Mouse (Mus musculus): ENCODE data around the gene Cep152.

Gene Cep152

GRCm38 (mm10) chr2:125558634-125559589 is 66.0 kb downstream of the Cep152 start:
- peak; percentile 33 for DNase-seq (ENCODE audit: low spot score)

GRCm38 (mm10) chr2:125555830-125556229 is 69.1 kb downstream of the Cep152 start:
- peak; percentile 25 for DNase-seq (ENCODE audit: low spot score)

DNA sequence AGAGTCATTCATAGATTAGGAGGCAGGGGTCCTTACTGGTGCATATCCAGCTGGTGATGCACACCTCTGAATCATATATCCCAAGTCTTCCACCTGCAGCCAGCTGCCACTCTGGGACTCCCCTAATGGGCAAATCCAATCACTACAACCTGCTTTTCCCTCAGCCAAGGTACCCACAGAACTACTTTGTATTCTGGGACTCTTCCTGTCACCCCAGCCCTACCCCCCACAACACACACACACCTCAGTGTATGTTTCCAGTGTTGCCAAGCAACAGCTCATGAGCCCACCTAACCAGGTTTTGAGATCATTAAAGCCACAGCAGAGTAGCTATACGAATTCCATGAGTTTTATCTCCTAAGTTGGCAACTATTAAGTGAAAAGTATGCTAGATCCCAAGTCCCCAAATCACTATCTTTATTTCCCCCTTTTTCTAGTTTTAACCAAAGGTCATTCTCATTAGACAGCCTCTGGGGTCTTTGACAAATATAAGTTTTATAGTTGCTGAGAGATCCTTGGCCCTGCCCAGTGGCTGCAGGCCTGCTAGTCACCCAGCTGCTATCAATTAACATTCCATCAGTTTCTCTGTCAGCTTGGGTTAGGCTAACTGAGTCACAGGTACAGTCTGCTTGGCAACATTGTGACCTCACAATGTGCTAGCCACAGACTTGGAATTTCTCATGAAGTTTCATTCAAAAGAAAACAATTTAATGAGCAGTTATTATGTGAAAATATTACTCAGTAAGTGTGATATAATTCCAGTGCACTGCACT is 75.9 kb downstream of the Cep152 start:
- DNase-seq (ENCODE audit: low spot score), result peak; percentile 51

DNA sequence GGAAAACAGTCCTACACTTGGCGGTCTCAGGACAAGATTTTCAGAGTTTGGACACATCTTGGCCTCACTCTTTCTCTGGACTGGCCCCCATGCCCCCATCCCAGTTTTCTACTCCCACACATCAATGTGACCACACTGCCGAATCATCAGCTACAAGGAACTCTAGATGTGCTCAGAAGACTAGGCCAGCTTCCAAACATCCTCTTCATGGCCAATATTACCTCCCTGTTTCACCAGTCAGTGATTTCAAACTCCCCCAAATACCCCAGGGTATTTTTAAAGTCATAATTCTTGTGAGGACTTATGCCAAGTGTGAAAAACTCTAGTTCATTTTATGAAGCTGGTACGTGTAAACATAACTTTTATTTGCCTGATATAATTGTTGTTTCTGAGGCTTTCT is 79.9 kb downstream of the Cep152 start:
- no peak for DNase-seq (ENCODE audit: low spot score)

DNA sequence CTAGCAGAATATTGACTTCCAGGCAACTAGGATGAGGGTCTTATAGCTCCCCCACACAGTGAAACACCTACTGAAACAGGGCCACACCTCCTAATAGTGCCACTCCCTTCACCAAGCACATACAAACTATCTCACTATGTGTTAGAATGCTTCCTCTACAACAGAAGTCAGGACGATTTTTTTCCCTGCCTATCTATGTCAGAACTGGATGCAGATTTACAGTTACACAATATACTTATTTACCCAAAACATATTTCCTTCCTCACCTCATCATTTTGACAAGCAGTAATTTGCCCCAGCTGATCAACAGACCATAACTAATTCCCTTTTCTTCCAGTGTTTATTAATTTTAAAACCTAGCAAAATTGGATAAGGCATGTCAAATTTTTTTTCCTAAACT is 81.3 kb downstream of the Cep152 start:
- no peak for DNase-seq (ENCODE audit: low spot score)

- no peak for DNase-seq (ENCODE audit: low spot score)
Measured at GRCm38 (mm10) chr2:125541451-125541850, 83.5 kb downstream of the Cep152 start.

GRCm38 (mm10) chr2:125540579-125540978 is 84.3 kb downstream of the Cep152 start:
- no peak for DNase-seq (ENCODE audit: low spot score)

- DNase-seq (ENCODE audit: low spot score), result no peak
Measured at GRCm38 (mm10) chr2:125539640-125540039, 85.3 kb downstream of the Cep152 start.

DNA sequence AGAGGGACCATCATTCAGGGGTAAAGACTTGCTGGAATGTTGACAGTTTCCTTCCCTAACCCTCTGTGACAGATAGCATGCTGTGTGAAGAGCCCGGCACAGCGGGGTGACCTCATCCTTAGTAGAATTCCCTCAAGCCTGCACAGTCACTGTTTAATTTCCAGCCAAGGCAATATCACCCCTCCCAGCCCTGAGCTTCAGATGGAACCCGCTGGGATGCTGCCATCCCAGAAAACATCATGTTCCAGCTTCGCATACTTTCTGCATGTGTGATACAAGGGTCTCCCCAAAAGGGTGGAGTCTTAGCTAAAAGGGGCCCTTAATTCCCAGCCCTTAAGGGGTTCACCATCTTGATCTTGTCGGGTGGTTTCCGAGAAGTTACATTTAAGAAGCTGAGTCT is 94.2 kb downstream of the Cep152 start:
- no peak for DNase-seq (ENCODE audit: low spot score)

GRCm38 (mm10) chr2:125526566-125526965 is 98.3 kb downstream of the Cep152 start:
- DNase-seq (ENCODE audit: low spot score), result no peak

- DNase-seq (ENCODE audit: low spot score), result no peak
Measured at GRCm38 (mm10) chr2:125525484-125525883, 99.4 kb downstream of the Cep152 start.

GRCm38 (mm10) chr2:125516594-125516993 is 108.3 kb downstream of the Cep152 start:
- peak; percentile 78 for DNase-seq (ENCODE audit: low spot score)

GRCm38 (mm10) chr2:125515291-125516057 is 109.4 kb downstream of the Cep152 start:
- no peak for DNase-seq (ENCODE audit: low spot score)

DNA sequence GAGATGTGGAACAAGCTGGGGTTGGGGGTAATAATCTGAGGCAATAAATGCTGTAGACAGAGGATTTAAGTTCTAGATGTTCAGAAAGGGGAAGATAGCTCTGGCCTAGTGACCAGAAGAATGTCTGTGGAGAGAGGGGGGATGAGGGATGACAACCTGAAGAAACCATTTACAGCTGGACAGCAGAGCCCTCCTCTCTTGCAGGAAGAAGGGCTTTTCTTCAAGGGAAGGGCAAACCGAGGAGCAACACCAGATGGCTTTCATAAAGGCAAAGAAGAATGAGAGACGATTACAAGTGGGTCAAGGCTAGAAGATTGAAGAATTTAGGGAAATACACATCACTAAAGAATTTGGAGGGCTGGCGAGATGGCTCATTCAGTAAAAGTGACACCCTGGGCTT is 110.5 kb downstream of the Cep152 start:
- DNase-seq (ENCODE audit: low spot score), result no peak

All from embryo, embryonic 10 days (tissue).